Mouse (Mus musculus) heart, postnatal 0 days (tissue): ENCODE data around the gene Galk1. TPM values are rescaled to one million over a fixed set of nuclear protein-coding genes. Genes with fewer than 3 reads are reported as not detected.

Source experiments
- ATAC-seq: fragments of 200-750 bp; cut with Nextera tagmentation; 2 replicates; pipeline ENCODE4 v1.8.0; 2017; ENCODE audit warnings: low read depth, moderate number of reproducible peaks, moderate library complexity; ENCODE audit not compliant: insufficient read depth
- DNase-seq: peaks from one replicate; pipeline ENCODE4 v3.0.0-alpha.2; 2016; ENCODE audit warnings: low spot score
- H3K27ac ChIP-seq: fragments of 300-500 bp; sonication (generic); 2 replicates; pipeline ENCODE4 v1.5.1; 2014; ENCODE audit warnings: low read depth, mild to moderate bottlenecking
- H3K27me3 ChIP-seq: fragments of 300-500 bp; sonication (generic); 2 replicates; pipeline ENCODE4 v1.6.1; 2014; ENCODE audit warnings: low read length, mixed read lengths; ENCODE audit not compliant: control insufficient read depth, insufficient read depth
- H3K36me3 ChIP-seq: fragments of 300-500 bp; sonication (generic); replicated peaks from 2 replicates; pipeline ENCODE4 v1.6.1; 2014; ENCODE audit warnings: low read length, mixed read lengths; ENCODE audit not compliant: control insufficient read depth, insufficient read depth
- H3K4me1 ChIP-seq: fragments of 300-500 bp; sonication (generic); 2 replicates; pipeline ENCODE4 v1.6.1; 2014; ENCODE audit warnings: antibody characterized with exemption; ENCODE audit not compliant: control insufficient read depth, insufficient read depth
- H3K4me2 ChIP-seq: fragments of 300-500 bp; sonication (generic); 2 replicates; pipeline ENCODE4 v1.6.1; 2014; ENCODE audit warnings: low read depth, mild to moderate bottlenecking, low read length, moderate library complexity
- H3K4me3 ChIP-seq: fragments of 300-500 bp; sonication (generic); 2 replicates; pipeline ENCODE4 v1.5.1; 2014; ENCODE audit warnings: low read depth, low read length
- H3K9ac ChIP-seq: fragments of 300-500 bp; sonication (generic); replicated peaks from 2 replicates; pipeline ENCODE4 v1.6.1; 2014; ENCODE audit warnings: low read depth, low read length, mixed read lengths
- H3K9me3 ChIP-seq: fragments of 300-500 bp; sonication (generic); replicated peaks from 2 replicates; pipeline ENCODE4 v1.6.1; 2016; ENCODE audit warnings: low read length; ENCODE audit not compliant: control insufficient read depth
- CTCF ChIP-seq: IDR thresholded peaks from 2 replicates; pipeline ENCODE4 v1.5.1; 2016; ENCODE audit warnings: antibody characterized with exemption, control low read depth, low read depth
- EP300 ChIP-seq: IDR thresholded peaks from 2 replicates; pipeline ENCODE4 v1.6.1; 2016; ENCODE audit warnings: antibody characterized with exemption, low read depth
- WGBS: fragments of 180-500 bp; shearing (Covaris S2); extraction: QIAGEN DNeasy Blood & Tissue Kit; methylation state at CpG from one replicate; pipeline ENCODE4 v1.1.7; 2014; 5-methylcytosine and 5-hydroxymethylcytosine counted together
- polyA plus RNA-seq: library from polyadenylated mRNA; unstranded; fragments of >200 nt; fragmentation: Nextera tagmentation; extraction: Ambion mirVana; gene quantifications from 2 replicates; pipeline ENCODE4 v1.2.1, GENCODE M21; 2015
- total RNA-seq: library from RNA; depleted of rRNA; stranded (reverse); fragments of >200 nt; gene quantifications from 2 replicates; pipeline ENCODE4 v1.2.3, GENCODE M21; 2014; ENCODE audit warnings: low replicate concordance

The Galk1 gene
- total and polyA plus RNA-seq, 2 experiments from 2014 or later: 88.4 to 98.3 TPM

GRCm38 (mm10) chr11:116029086-116029865 is 16.8 kb upstream of the Galk1 start:
- ATAC-seq: no peak
- Histone ChIP-seq H3K4me1 (peaks cover 16% of the 10 kb centered on the region), H3K27ac (peak overlapping the region; percentile 98; the same call in 1 of the 2 replicates), H3K4me3 (peak overlapping the region; percentile 69), H3K9me3 (no peaks in the 10 kb centered on the region), H3K4me2 (peak overlapping the region; percentile 70), H3K36me3 (no peaks in the 10 kb centered on the region), H3K27me3 (no peaks in the 10 kb centered on the region), H3K9ac (peak overlapping the region; percentile 30; the same call in 1 of the 2 replicates)
- TF ChIP-seq CTCF: no peak
- TF ChIP-seq EP300: no peak
- no peak for DNase-seq
- 67% methylated on average over 6 of the region's 6 CpGs for WGBS

GRCm38 (mm10) chr11:116028177-116028865 is 15.8 kb upstream of the Galk1 start:
- no peak overlapping the region for H3K27ac ChIP-seq
- WGBS: 63% methylated on average over 9 of the region's 9 CpGs
- no peak for ATAC-seq

GRCm38 (mm10) chr11:116027756-116028155 is 15.2 kb upstream of the Galk1 start, which contains the start of gene H3f3b:
Gene H3f3b, minus strand, starts transcription at chr11:116027962.
- Histone ChIP-seq H3K4me2 (peak within 1 kb of the TSS; percentile 18; the same call in 1 of the 2 replicates), H3K9ac (no peak within 1 kb of the TSS), H3K9me3 (no peaks in the 10 kb centered on the region), H3K36me3 (peaks cover 5% of the 10 kb centered on the region; the same call in 1 of the 2 replicates), H3K27me3 (no peaks in the 10 kb centered on the region), H3K4me3 (no peak within 1 kb of the TSS), H3K27ac (peak within 1 kb of the TSS; percentile 8; the same call in 1 of the 2 replicates), H3K4me1 (peaks cover 16% of the 10 kb centered on the region)
- ATAC-seq: no peak
- DNase-seq: no peak
- TF ChIP-seq CTCF (no peak), EP300 (no peak)
- WGBS: 68% methylated on average over 4 of the region's 4 CpGs

More at GRCm38 (mm10) chr11:116028177-116028865, 15.8 kb upstream of the Galk1 start:
- H3K4me3 ChIP-seq: no peak overlapping the region
- H3K4me2 ChIP-seq: no peak overlapping the region
- no peak for TF ChIP-seq EP300
- no peak for TF ChIP-seq CTCF
- H3K9me3 ChIP-seq: no peaks in the 10 kb centered on the region
- H3K9ac ChIP-seq: no peak overlapping the region
- no peaks in the 10 kb centered on the region for H3K27me3 ChIP-seq
- peaks cover 16% of the 10 kb centered on the region for H3K4me1 ChIP-seq
- no peak for DNase-seq
- peaks cover 3% of the 10 kb centered on the region; the same call in 1 of the 2 replicates for H3K36me3 ChIP-seq

GRCm38 (mm10) chr11:116025056-116025845 is 12.7 kb upstream of the Galk1 start:
- no peak for ATAC-seq
- Histone ChIP-seq H3K9ac (no peak overlapping the region), H3K27ac (peak overlapping the region; percentile 51; the same call in 1 of the 2 replicates), H3K9me3 (no peaks in the 10 kb centered on the region), H3K36me3 (peaks cover 22% of the 10 kb centered on the region), H3K4me1 (peaks cover 5% of the 10 kb centered on the region; the same call in 1 of the 2 replicates), H3K4me2 (no peak overlapping the region), H3K4me3 (no peak overlapping the region), H3K27me3 (no peaks in the 10 kb centered on the region)
- TF ChIP-seq CTCF: no peak
- no peak for TF ChIP-seq EP300
- no peak for DNase-seq
- WGBS: 89% methylated on average over 3 of the region's 3 CpGs

GRCm38 (mm10) chr11:116024356-116024808 is 11.9 kb upstream of the Galk1 start:
- under 1% methylated on average over 37 of the region's 37 CpGs for WGBS
- Histone ChIP-seq H3K27me3 (no peaks in the 10 kb centered on the region), H3K4me2 (no peak overlapping the region), H3K4me3 (peak overlapping the region; percentile 77), H3K27ac (peak overlapping the region; percentile 93), H3K9ac (peak overlapping the region; percentile 94), H3K9me3 (no peaks in the 10 kb centered on the region), H3K36me3 (peaks cover 22% of the 10 kb centered on the region), H3K4me1 (peaks cover under 1% of the 10 kb centered on the region; the same call in 1 of the 2 replicates)
- no peak for TF ChIP-seq CTCF
- TF ChIP-seq EP300: peak; percentile 95
- ATAC-seq (peak; percentile 90), DNase-seq (peak; percentile 100)
